Mouse (Mus musculus) cortical plate, adult 2 months (tissue): ENCODE results near the gene Cpa3. TPM values are rescaled to one million over a fixed set of nuclear protein-coding genes. Genes with fewer than 3 reads are reported as not detected.

Experiments
- H3K27ac ChIP-seq: fragments of 200-500 bp; 2 replicates; pipeline ENCODE4 v1.5.1; 2012; ENCODE audit warnings: low read length, control low read depth, inconsistent platforms; ENCODE audit not compliant: insufficient read depth
- H3K4me1 ChIP-seq: fragments of 200-500 bp; 2 replicates; pipeline ENCODE4 v1.6.1; 2011; ENCODE audit warnings: low read length; ENCODE audit not compliant: control insufficient read depth, insufficient read depth
- H3K4me3 ChIP-seq: fragments of 200-500 bp; 2 replicates; pipeline ENCODE4 v1.5.1; 2011; ENCODE audit warnings: mild to moderate bottlenecking, low read length, control low read depth; ENCODE audit not compliant: insufficient read depth
- CTCF ChIP-seq: fragments of 200-500 bp; IDR thresholded peaks from 2 replicates; pipeline ENCODE4 v1.5.1; 2011; ENCODE audit warnings: mild to moderate bottlenecking, control low read depth, low read length; ENCODE audit not compliant: insufficient read depth; ENCODE audit errors: extremely low read depth
- POLR2A ChIP-seq: fragments of 200-500 bp; IDR thresholded peaks from 2 replicates; pipeline ENCODE4 v1.6.1; 2011; ENCODE audit warnings: mild to moderate bottlenecking, low read length, control low read depth; ENCODE audit not compliant: insufficient read depth; ENCODE audit errors: extremely low read depth
- polyA plus RNA-seq: library from polyadenylated mRNA; depleted of rRNA; stranded (reverse); fragments of >200 nt; gene quantifications from 2 replicates; pipeline ENCODE4 v1.2.3, GENCODE M21; 2012; rRNA removed

Gene Cpa3
- polyA plus RNA-seq = 0.10 and 0.19 TPM in 2 replicates

- Histone ChIP-seq H3K27ac (no peak within 1 kb of the TSS), H3K4me1 (no peaks in the 10 kb centered on the region), H3K4me3 (no peak within 1 kb of the TSS)
- TF ChIP-seq CTCF (no peak), POLR2A (no peak)
These were observed at the start of gene Cpa3 for GRCm38 (mm10) chr3:20242050-20242449. TSS of gene Cpa3 (minus strand) at chr3:20242181.

GRCm38 (mm10) chr3:20291370-20291769 is 49.4 kb upstream of the Cpa3 start:
- H3K27ac ChIP-seq = no peak overlapping the region
- H3K4me1 ChIP-seq = no peaks in the 10 kb centered on the region
- no peak for TF ChIP-seq CTCF
- no peak for TF ChIP-seq POLR2A
- no peak overlapping the region for H3K4me3 ChIP-seq

- TF ChIP-seq POLR2A (no peak), CTCF (no peak)
- Histone ChIP-seq H3K4me3 (no peak overlapping the region), H3K4me1 (no peaks in the 10 kb centered on the region), H3K27ac (no peak overlapping the region)
These were observed 46.8 kb upstream of the Cpa3 start for GRCm38 (mm10) chr3:20288761-20289160.

GRCm38 (mm10) chr3:20281796-20282195 is 39.8 kb upstream of the Cpa3 start:
- Histone ChIP-seq H3K27ac (no peak overlapping the region), H3K4me3 (no peak overlapping the region), H3K4me1 (no peaks in the 10 kb centered on the region)
- TF ChIP-seq CTCF = no peak
- TF ChIP-seq POLR2A = no peak

- TF ChIP-seq CTCF = no peak
- no peak for TF ChIP-seq POLR2A
These were observed 33.7 kb upstream of the Cpa3 start, which contains the start of gene Cpb1 for GRCm38 (mm10) chr3:20275633-20276032. TSS of gene Cpb1 (minus strand) at chr3:20275733.

GRCm38 (mm10) chr3:20254566-20255479 is 12.8 kb upstream of the Cpa3 start:
- no peak overlapping the region for H3K27ac ChIP-seq
- no peak overlapping the region for H3K4me3 ChIP-seq
- H3K4me1 ChIP-seq = no peaks in the 10 kb centered on the region
- TF ChIP-seq CTCF = 0 out of 2 replicates have a peak, but pooled peaks have one; percentile 4
- TF ChIP-seq POLR2A = no peak

More at GRCm38 (mm10) chr3:20275633-20276032, 33.7 kb upstream of the Cpa3 start, which contains the start of gene Cpb1:
- no peak within 1 kb of the TSS for H3K4me3 ChIP-seq
- H3K4me1 ChIP-seq = no peaks in the 10 kb centered on the region
- no peak within 1 kb of the TSS for H3K27ac ChIP-seq

GRCm38 (mm10) chr3:20243913-20244312 is 1.9 kb upstream of the Cpa3 start:
- H3K27ac ChIP-seq = no peak overlapping the region
- no peaks in the 10 kb centered on the region for H3K4me1 ChIP-seq
- H3K4me3 ChIP-seq = no peak overlapping the region
- no peak for TF ChIP-seq POLR2A
- no peak for TF ChIP-seq CTCF

- Histone ChIP-seq H3K4me1 (no peaks in the 10 kb centered on the region), H3K27ac (no peak overlapping the region), H3K4me3 (no peak overlapping the region)
- no peak for TF ChIP-seq POLR2A
- no peak for TF ChIP-seq CTCF
These were observed 2.2 kb downstream of the Cpa3 start for GRCm38 (mm10) chr3:20239741-20240140.

GRCm38 (mm10) chr3:20236965-20237364 is 5.0 kb downstream of the Cpa3 start:
- TF ChIP-seq POLR2A = no peak
- TF ChIP-seq CTCF = no peak
- no peak overlapping the region for H3K27ac ChIP-seq
- no peaks in the 10 kb centered on the region for H3K4me1 ChIP-seq
- H3K4me3 ChIP-seq = no peak overlapping the region

GRCm38 (mm10) chr3:20229027-20229426 is 13.0 kb downstream of the Cpa3 start:
- TF ChIP-seq POLR2A (no peak), CTCF (no peak)
- H3K27ac ChIP-seq = no peak overlapping the region
- H3K4me3 ChIP-seq = no peak overlapping the region
- no peaks in the 10 kb centered on the region for H3K4me1 ChIP-seq
